Mouse (Mus musculus) left cerebral cortex, postnatal 14 days (tissue): ENCODE data around the gene Pear1. TPM values are rescaled to one million over a fixed set of nuclear protein-coding genes. Genes with fewer than 3 reads are reported as not detected.

ENCODE experiments used
- DNase-seq, 2 experiments: peaks; one replicate each; pipeline ENCODE4 v3.0.0; 2021 to 2022; ENCODE audit warnings: low spot score in 2 of 2, mixed read lengths in 1 of 2
- intact Hi-C: fragments of 180-260 bp; cut with DNase I; formaldehyde crosslinking; loops from one replicate; pipeline ENCODE4 v1.15.1; 2025
- total RNA-seq, 2 experiments: library from RNA; stranded (reverse); gene quantifications; 2 replicates each; pipeline ENCODE4 v1.2.3; 2021

Pear1 gene
- total RNA-seq, 2 experiments from 2014 or later: 7.3 to 9.1 TPM

DNA sequence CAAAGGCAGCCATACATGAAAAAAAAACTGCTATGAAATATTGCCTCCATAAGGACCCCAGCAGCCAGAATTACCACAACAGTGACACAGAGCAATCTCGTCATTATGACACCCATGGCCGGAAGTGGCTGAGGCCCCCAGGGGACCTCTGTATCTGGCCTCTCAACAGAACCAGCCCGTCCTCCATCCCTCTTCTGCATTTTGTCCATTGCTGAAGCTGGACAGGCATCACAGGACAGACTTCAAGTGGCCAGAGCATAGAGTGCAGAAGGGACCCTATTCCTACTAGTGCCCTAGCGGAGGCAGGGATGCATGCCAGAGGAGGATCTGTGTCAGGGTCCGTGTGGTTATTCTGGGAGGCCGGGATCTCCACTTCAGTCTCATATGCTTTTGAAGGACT is 7.9 kb downstream of the Pear1 start:
- intact Hi-C loops: loop anchor here (5.0 kb wide), 1 partner anchor 44 kb away; no protein-coding TSS in a partner anchor

DNA sequence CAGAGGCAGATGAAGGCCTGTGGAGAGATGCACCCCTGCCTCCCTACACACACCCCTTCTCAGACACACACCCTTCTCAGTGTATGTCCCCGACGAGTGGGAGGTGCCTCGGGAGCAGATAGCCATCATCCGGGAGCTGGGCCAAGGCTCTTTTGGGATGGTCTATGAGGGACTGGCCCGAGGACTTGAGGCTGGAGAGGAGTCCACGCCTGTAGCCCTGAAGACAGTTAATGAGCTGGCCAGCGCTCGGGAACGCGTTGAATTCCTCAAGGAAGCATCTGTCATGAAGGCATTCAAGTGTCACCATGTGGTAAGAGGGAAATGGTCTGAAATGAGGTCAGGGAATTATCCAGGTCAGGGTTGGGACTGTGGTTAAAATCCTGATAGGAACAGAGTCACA is 11.2 kb downstream of the Pear1 start:
- no peak for DNase-seq
- intact Hi-C loops: no loop called here

More for the DNA sequence above, 7.9 kb downstream of the Pear1 start:
- no peak for DNase-seq

DNA sequence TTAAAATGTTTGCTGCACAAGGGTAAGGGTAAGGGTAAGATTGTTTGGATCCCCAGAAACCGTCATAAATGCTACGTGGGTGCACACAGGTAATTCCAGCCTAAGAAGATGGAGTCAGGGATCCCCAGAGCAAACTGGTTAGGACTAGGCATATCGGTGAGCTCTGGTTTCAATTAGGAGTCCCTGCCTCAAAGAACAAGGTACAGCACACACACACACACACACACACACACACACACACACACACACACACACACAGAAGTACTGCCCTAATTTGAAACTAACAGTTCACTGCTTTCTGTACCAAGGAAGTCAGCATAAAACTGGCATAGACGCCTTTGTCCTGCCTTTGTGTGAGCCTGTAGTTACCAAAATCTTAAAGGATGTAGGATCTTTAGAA is 11.7 kb downstream of the Pear1 start:
- DNase-seq: no peak
- intact Hi-C loops: no loop called here

DNA sequence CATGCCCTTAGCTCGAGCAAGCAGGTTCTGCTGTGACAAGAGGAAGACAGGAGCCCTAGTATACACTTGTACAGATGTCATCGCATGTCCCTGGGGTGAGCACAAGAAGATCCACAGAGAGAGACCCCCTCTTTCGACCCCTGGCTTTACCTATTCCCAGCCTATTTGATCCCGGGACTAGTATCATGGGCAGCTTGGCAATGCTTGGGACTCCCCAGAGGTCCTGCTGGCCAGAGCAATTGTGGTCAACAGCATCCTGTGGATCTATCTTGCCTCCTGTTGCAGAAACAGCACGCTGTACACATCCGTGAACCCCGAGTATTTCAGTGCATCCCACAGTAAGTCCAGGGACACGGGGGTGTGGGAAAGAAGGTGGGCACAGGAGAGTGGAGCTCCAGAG is 12.8 kb downstream of the Pear1 start:
- intact Hi-C loops: no loop called here
- DNase-seq: no peak

DNA sequence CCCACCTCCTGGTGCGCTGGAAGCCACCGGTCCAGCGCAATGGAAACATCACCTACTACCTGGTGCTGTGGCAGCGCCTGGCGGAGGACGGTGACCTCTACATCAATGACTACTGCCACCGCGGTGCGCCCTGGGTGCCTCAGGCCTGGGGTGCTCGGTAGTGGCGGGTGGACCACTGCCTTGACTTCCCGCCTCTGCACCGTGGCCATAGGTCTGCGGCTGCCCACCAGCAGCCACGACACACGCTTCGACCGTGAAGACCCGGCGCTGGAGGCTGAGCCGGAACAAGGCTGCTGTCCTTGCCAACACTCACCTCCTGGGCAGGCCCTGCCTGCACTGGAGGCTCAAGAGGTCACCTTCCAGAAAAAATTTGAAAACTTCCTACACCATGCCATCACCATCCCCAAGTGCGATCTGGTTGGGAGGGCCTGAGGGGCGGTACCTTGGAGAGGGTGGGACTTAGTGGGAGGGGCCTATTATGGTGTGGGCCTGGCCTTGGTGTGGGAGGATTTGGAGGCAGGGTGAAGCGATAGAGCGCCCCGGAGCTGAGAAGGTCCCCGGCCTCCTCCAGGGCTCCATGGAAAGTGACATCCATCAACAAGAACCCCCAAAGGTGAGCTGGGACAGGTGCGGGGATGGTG is 14.7 kb downstream of the Pear1 start:
- intact Hi-C loops: no loop called here
- DNase-seq: no peak

DNA sequence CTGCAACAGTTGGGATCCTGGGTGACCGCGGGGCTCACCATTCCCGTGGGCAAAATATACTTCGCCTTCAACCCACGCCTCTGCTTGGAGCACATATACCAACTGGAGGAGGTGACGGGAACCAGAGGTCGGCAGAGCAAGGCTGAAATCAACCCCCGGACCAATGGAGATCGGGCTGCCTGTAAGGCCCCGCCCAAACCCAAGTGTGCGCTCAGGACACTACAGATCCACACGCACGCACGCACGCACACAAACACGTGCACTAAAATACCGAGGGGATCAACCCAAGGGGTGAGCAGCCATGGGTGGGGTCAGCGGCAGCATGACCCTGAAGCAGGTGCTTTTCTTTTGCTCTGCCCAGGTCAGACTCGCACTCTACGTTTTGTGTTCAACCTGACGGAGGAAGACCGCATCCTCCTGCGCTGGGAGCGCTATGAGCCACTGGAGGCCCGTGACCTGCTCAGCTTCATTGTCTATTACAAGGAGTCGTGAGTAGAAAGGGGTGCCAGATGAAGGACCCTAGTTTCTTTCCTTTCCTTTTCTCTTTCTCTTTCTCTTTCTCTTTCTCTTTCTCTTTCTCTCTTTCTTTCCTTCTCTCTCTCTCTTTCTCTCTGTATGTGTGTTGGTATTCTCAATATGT is 19.9 kb downstream of the Pear1 start:
- DNase-seq: no peak
- intact Hi-C loops: no loop called here

DNA sequence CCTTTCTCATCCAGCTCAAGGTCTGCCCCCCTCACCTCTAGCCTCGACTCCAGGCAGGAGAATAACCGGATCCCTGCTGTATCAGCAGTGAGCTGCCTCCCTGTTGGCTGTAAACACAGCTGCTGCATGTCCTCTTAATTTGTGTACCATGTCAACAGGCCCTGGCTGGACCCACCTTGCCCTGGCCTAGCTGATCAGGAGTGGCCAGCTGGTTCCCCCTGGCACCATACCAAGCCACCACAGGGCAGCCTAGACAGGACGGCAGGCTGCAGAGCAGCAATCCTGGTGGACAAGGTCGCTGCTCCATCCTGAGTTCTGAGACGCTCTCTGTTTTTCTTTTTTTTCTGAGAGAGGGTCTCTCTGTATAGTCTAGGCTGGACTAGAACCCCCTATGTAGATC is 22.4 kb downstream of the Pear1 start:
- intact Hi-C loops: no loop called here
- no peak for DNase-seq

DNA sequence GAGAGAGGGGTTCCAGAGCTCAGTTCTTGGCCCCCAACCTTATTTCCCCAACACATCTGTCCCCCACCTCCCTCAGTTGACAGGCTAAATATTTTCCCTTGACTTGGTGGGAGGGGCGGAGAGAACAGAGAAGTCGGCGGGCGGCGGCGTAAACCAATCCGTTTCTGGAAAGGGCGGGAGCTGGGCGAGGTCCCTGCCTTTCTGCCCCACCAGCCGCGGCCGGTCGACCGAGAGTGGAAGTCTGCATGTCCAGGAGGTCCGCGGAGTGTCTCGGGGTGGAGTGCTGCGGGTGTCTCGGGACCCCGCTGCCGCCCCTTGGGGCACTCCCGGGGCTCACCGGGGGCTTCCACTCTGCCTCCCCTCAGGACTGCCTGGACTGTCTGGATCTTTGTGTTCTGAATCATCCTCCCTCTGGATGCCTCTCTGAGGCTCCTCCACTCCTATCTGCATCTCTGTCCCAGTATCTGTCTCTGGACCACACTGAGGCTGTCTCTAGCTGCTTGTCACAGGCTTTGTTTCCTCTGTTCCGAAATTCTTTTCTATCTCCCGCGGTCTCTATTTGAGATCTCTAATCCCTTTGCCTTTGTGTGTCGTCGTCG is 27.3 kb downstream of the Pear1 start, which contains the start of gene Insrr:
TSS of gene Insrr (plus strand) at position 216 of the 599 bp plus-strand sequence.
- intact Hi-C loops: loop anchor here (5.0 kb wide), 1 partner anchor 40 kb away; no protein-coding TSS in a partner anchor
- DNase-seq: no peak

DNA sequence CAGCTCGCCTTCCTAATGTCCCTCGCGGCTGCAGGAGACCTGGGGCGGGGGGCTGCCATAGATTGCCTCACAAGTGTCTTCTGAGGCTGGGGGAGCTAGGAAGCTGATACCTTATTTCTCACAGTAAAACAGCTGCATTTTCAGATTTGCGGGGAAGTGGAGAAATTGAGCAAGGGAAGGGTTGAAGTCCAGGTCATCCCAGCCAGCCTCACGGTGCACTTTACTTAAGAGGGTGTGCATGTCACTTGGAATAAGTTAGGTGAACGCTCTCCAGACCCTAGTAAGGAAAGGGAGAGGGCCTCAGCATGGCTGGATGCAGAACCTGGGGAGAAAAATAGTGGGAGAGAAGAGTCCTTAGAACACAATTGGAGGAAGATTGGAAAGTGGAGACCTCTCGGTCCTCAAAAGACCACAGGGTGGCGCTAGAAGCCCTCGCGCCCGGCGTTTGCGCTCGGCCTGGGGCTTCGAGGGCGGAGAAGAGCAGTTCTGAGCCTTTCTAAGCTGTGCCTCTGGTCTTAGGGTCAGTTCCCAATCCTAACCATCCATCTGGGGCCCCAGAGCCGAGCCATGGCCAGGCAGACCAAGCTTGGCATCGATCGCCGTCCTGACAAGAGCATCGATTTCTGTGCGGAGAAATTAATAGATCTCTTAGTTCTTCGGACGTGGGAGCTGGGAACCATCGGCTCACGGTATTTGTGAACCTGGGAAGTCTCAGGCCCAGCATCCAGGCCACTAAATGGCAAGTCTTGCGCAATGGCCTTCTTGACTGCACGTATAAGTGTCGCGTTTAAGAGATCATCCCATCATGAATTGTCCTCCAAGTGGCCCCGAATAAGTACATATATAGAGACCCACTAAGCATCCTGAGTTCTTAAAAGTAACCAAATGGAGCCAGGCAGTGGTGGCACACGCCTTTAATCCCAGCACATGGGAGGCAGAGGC is 28.5 kb downstream of the Pear1 start:
- intact Hi-C loops: loop anchor here (5.0 kb wide), 1 partner anchor 42 kb away; no protein-coding TSS in a partner anchor
- DNase-seq: peak; percentile 40 to 49

DNA sequence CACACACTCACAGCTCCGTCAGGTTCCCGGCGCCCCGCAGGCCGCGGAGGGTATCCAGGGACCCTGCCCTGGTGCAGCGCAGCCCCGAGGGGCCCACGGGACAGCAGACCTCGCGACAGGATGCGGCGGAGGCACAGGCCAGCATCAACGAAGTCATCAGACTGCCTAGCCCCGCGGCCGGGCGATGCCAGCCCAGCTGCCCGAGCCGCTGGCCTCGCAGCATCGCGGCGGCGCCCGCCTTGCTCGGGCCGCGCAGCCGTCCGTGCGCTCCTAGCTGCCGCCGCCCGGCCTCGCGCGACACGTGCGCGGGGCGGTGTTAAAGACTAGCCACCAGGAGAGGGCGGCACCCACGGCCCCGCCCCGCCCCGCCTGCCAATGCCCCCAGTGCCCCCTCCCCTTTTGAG is 29.2 kb downstream of the Pear1 start, which contains the start of gene Ntrk1:
TSS of gene Ntrk1 (minus strand) at position 241 of the 404 bp plus-strand sequence.
- DNase-seq: no peak
- intact Hi-C loops: loop anchor here (5.0 kb wide), 1 partner anchor 42 kb away; no protein-coding TSS in a partner anchor

DNA sequence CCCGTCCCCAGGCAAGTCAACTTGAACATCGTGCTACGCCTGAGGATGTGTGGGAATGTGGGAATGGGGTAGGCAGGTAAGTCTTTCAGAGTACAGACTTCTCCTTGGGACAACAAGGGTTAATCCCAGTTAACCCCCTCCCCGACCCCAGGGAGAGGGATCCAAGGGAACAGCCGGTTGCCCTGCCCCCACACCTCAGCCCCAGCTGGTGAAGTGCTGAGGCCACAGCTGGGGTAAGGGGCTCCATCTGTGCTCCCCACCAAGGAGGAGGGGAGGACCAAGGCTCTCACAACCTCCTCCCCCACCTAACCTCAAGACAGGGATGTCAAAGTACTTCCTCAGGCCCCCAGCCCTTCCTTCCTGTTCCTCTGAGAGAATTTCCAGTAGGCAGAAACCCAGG is 34.3 kb downstream of the Pear1 start:
- no peak for DNase-seq
- intact Hi-C loops: no loop called here

DNA sequence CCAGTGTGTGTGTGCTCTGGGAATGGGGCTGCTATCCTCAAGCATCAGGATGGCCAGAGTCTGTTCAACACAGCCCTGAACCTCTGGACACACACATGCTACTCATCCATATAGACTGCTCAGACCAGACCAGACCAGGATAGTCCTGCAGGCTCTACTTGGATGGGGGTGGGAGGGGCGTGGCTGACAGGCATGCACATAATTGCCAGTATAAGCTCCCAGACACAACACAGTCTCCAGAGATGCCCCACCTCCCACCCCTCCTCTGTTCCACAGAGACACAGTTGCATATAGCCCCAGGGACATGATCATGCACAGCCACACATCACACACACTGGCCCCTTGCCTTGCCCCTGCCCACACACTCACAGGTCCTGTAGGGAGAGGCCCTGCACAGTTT is 34.9 kb downstream of the Pear1 start:
- intact Hi-C loops: no loop called here
- no peak for DNase-seq

DNA sequence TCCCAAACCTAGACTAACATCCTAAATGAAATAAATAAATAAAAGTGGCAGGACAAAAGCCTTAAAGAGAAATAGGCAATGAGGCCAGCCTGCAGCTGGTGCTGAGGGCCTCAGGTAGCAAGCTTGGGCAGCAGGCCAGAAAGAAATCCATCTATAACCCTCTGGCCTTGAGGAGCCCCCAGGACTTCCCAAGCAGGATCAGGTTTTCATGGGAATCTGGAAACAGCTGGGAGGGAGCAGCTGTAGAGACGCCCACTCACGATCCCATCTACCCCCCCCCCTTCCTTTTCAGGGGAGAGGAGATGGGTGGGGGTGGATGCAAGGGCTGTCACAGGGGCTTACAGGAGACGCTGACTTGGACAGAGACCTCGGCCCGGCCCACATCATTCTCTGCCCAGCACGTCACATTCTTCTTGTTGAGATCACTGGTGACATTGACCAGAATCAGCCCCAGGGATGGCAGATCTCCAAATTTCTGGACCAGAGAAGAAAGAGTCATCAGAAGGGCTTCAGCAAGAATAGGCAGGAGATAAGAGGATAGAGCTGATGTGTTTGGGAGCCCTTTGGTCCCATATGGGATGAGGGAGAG is 38.4 kb downstream of the Pear1 start:
- DNase-seq: no peak
- intact Hi-C loops: no loop called here

DNA sequence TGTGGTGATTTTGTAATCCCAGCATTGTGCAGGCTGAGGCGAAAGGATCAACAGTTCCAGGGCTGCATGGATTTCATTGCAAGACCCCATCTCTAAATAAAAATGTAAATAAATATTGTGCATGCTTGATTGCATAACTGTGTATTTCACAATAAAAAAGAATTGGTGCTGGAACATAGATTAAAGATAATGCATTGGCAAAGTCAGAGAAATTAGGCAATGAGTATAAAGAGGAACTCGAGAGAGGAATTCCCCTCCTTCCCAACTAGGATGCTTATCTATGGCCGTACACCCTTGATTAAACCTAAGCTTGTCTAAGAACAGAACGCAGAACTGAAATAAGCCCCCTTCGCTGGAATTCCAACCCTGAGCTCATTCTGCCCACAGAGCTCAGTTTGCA is 39.0 kb downstream of the Pear1 start:
- intact Hi-C loops: no loop called here

DNA sequence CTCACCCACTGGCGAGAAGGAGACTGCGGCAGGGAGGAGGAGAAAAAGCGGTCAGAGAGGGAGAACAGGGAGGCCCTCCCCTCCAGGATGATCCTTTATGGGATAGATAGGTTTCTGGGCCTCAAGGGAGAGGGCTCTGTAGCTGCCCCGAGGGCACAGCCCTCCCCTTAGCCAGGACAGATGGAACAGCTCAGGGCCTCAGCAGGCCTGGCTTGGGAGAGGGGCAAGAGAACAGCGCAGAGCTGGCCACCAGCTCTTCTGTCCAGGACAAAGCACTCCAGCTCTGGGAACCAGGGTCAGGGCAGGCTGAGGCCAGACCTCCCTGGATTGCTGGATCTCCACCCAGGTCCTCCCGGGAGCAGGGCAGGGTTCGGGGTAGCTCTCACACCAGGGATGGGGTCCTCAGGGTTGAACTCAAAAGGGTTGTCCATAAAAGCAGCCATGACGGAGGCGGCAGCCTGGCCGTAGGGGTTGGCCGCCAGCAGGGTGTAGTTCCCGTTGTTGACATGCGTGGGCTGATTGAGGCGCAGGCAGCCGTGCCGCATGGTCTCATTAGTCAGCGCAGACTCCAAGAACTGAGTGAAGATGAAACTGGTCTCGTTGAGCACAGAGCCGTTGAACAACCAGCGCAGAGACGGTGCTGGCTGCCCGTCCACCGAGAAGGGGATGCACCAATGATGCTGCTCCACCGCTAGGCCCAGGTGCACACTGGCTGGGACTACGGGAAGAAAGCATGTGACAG is 40.7 kb downstream of the Pear1 start:
- intact Hi-C loops: no loop called here
- no peak for DNase-seq

More for the DNA sequence above, 39.0 kb downstream of the Pear1 start:
- DNase-seq: no peak

DNA sequence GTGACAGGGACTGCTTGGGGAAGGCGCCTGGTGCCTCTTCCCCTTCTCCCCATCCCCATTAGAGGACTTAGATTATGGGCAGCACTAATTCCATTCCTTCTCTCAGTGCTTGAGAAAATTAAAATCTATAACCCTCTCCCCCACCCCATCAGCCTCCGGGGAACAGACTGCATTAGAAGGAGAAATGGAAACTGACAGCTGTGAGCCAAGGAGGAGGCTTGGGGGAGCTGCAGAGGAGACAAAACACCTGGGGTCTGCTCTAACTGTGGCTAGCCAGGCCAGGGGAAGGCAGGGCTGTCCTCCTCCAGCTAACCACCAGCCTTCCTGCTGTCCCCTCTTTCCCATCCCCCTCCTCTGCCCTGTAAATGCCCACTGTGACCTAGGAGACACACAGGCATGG is 45.0 kb downstream of the Pear1 start:
- intact Hi-C loops: no loop called here
- DNase-seq: no peak

DNA sequence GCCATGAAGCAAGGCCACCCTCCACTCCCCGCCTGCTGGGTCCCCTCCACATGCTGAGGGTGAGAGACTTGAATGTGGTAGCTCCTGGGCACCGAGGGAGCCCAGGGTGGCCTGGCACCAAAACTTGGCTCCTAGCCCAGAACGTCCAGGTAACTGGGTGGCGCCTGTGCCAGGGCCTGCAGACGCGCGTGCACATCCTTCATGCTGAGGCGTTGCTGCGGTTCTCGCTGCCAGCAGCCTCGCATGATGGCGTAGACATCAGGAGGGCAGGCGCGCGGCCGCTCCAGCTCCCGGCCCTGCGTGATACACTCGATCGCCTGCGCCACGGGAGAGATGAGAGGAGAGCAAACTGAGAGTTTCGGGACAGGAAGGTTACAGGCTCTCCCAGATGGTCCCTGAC is 45.8 kb downstream of the Pear1 start:
- intact Hi-C loops: no loop called here
- DNase-seq: no peak

DNA sequence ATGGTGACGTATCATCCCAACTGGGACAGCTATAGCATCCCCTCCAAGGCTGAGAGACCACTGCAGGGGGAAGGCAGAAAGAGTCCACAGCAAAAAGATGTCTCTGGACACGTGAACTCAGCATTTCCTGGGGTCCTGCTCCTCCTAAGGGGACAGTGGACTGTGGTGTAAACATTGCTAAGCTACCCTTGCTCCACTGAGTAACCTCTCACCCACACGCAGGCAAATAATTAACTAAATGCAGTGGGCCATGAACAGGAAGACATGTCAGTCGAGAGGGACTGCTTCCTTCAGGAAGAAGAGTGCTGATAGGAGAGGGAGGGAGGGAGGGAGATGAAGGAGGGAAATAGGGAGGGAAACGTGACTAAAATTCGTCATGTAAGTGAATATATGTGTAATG is 53.0 kb downstream of the Pear1 start:
- no peak for DNase-seq
- intact Hi-C loops: loop anchor here (5.0 kb wide), 3 partner anchors 46 to 86 kb away; no protein-coding TSS in a partner anchor
